Mouse (Mus musculus) heart, adult 9 months (tissue): ENCODE data around the gene Ugcg.
A peak's percentile ranks its signal among the peaks of the same experiment; 100 is the strongest.

Experiments used
- DNase-seq, 2 experiments: peaks; one replicate each; pipeline ENCODE4 v3.0.0; 2022; ENCODE audit warnings: low spot score in 2 of 2

The Ugcg gene

DNA sequence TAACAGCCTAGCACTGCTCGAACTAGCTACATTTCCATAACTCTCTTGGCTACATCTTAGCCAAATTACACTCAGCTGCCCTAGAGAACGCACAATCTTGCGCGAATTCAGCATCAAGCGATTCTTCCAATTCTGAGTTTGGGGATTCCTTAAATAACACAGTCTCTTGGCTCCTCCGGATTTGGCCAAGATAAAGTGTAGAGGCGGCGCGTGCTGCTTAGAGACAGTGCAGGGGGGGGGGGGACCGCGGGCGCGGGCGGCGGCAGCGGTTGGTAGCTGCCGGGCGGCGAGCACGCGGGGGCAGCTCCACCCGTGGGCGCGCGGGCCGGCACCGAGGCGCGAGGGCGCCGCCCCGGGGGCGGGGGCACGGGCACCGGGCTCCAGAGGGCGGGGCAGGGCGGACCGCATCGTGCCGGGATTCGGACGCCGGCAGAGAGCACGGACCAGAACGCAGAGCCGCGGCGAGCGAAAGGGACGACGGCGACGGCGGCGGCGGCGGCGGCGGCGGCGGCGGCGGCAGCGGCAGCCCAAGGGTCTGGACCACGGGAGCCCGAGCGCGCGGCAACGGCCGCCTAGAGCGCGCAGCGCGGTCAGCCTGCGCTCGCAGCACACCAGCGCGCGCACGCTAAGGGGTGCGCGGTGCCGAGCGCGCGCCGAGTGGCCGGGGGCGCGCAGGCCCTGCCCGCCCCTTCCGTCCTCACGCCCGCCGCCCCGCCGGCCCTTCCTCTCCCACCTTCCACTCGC lies at the start of gene Ugcg:
Gene Ugcg, plus strand, starts transcription at position 456 of the 744 bp plus-strand sequence.
- DNase-seq: peak; percentile 78 to 82

DNA sequence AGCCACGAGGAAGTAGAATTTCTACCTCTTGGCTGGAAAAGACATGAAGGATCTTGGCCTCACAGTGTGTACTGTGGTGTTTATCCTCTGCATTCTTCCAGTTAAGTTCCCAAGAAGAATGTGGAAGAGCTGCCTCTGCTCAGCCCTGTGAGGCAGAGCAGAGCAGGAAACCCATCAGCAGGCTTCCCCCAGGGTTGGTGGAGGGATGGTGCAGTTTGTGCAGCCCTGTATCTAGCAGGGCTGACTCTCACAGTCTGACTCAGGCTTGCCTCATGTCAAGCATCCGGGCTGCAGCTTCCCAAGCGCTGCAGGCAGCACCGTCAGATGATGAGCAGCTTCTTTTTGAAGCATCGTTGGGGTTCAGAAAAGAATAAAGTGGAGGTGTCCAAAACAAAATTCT lies 40.0 kb upstream of the Ugcg start:
- no peak for DNase-seq

DNA sequence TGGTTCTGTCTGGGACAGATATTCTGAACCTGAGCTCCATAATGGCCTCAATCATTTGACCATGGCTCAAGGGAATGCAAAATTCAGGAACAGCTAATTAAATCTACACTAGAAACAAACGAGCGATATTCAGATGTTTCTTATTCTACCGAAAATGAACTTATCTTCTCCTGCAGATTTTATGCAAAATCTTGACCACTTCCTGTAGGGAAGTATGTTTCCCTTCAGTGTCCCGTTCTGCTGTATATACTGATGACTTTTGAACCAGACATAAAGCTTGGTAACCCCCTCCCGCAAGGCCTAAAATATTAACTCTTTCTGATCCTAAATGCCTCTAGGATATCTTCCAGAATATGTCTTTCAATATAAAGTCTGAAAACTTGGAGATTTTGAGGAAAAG lies 38.1 kb upstream of the Ugcg start:
- no peak for DNase-seq

DNA sequence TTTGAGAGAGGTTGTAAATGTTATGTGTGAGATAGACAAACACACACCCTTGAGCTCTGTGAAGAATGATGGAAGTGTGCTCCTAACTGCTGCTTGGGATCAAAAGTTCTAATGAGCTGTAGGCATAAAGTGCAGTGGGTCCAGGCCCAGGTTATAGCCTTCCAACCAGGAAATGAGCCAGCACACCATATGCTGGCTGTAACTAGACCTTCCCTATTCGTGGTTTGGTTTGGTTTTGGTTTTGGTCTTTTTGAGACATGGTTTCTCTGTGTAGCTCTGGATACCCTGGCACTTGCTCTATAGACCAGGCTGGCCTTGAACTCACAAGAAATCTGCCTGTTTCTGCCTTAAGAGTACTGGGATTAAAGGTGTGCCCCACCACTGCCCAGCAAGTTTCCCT lies 37.1 kb upstream of the Ugcg start:
- DNase-seq: no peak

DNA sequence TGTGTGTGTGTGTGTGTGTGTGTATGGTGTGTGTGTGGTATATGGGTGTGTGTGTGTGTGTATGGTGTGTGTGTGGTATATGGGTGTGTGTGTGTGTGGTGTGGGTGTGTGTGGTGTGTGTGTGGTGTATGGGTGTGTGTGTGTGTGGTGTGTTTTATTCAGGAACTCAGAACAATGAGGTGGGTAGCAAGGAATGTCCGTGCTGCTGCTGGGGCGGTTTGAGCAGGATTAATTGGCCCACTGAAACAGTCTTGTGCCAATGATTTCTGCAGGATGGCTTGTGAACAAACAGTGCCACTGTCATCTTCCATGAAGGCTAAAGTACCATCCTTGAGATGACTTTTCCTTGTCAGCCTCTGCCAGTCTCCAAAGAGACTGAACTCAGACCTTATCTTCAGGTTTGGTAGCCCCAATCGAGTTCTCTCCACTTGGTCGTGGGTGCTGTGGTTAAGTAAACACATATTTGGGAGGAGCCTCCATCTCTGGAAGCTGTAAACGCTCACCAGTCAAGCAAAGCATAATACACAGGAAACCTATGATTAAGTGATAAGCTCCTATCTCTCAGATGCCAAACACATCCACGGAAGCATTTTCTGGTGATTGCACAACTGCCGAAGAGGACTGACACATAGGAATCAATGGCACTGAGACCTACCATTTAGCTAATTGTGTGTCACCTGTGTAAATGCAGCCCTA lies 32.0 kb upstream of the Ugcg start:
- DNase-seq: no peak

DNA sequence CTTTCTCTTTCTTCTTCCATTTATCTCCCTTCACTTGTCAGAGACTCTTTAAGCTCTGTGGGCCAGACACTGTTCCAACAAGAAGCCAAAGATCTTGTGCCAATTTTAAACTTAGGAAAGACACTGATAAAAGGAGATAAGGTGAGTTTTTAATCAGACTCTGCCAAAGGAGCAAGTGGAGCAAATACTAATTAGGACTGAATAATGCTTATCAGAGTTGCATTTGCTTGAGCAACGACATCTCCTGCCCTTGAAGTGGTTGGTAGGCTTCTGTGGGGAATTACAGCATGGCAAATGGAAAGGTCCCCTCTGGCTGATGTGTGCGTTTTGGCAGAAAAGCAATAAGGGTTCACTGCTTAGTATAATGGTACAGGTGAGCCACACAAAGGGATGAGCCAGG lies 31.4 kb upstream of the Ugcg start:
- DNase-seq: no peak

DNA sequence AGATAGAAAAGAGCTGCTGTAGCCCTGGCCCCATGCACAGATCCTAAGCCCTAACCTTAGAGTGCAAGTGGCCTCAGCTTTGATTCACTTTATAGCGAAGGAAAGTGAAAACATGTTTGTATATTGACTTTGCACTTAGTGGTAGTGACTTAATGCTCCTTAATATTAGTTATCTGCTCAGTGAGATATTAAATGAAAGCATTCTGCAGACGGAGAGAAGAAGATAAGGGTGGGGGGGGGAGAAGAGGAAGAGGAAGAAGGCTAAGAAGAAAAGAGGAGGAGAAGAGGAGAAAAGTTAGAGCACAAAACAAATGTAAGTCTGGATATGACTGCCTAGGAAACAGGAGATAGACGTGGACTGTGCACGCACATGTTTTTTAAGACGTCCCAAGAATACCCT lies 28.8 kb upstream of the Ugcg start:
- no peak for DNase-seq

DNA sequence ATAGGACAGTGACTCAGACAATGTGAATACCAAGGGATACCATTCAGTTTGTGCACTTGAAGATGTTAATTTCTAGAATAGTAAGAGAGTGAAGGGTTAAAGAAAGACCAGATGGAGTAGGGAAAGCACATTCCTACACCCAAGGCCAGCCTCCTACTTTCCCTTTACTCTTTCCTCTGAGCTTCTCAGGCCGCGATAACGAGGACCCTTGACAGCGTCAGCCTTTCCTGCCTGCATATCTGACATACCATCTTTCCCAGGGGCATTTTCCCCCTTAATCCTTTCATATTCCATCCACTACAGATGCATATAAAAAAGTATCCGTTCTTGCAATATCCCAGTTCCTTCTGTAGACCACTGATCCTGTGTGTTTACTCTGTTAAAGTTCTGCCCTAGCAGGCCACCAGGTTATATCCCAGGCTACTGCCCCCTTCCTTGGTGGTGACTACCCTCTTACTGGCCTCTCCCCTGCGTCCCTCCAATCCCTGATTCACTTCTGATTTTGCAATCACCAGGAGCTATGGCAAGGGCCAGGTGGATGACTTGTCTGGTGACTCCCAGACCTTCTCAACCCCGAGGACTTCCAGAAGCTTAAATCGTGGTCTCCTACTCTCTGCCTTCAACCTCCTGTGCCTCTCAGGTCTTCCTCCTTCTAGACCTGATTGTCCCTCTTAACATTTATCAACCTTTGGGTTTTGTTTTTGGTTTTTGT lies 27.9 kb upstream of the Ugcg start:
- DNase-seq: no peak

DNA sequence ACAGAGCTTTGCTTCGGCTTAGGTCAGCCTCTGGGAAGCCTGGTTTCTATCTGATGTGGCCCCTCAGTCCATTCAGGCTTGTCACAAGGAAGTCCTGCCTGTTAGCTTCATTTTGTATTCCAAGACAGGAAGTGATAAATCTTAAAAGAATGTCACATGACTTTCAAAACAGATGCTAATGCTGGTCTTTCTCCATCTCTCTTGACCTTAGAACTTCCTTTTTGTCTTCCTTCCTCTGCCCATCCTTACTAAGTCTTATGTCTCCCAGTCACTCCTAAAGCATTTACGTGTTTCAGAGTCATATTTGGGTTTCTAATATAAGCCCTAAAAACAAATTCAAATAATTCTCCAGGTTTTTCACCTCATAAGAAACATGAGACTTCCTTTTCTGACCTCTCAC lies 25.0 kb upstream of the Ugcg start:
- no peak for DNase-seq

DNA sequence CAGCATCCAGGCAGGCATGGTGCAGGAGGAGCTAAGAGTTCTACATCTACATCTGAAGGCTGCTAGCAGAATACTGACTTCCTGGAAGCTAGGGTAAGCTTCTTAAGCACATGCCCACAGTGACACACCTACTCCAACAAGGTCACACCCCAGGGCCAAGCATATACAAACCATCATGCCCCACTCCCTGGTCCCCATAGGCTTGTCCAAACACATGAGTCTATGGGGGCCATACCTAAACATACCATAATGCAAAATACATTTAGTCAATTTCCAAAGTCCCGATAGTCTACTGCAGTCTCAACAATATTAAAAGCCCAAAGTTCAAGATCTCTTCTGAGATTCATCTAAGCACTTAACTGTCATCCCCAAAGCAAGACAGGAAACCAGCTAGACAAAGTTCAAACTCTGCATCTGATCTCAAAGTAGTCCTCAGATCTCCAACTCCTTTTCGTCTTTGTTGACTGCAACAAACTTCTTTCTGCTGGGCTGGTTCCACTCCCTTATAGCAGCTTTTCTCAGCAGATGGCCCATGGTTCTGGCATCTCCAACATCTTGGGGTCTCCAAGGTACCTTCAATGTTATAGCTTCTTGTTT lies 21.7 kb upstream of the Ugcg start:
- DNase-seq: no peak

DNA sequence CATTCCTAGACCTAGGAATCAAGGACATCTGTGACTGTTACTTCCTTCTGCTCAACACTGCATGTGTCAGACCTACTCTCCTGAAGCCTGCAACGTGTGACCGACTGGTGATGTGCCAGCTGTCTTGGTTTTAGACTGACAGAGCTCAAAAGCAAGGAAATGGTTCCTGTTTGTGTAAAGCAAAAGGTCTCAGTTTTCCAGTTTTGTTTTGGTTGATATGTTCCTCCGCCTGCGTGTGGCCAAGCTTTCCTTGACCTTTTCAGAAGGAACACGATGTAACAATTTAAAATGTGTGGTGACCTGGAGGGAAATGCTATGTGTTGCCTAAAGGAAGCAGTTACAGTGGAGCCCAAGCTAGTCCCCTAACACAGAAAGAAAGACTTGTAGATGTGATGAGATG lies 19.1 kb upstream of the Ugcg start:
- DNase-seq: no peak

DNA sequence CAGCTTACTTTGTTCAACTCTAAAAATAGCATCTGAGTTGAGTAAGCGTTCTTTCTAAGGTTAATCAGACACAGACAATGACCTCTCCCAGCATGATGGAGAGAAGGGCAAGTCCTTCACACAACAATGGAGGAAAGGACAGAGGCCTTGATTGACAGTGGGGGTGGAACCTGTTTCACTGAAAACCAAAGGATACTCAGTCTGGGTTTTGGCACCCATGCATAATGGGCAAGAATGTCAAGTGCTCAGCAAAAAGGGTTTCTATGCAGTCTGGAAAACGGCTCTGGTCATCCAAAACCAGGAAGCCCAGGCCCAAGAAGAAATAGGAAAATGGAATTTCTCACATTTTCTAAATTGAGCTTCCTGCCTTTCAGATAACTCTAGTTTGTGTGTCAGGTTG lies 16.4 kb upstream of the Ugcg start:
- no peak for DNase-seq

DNA sequence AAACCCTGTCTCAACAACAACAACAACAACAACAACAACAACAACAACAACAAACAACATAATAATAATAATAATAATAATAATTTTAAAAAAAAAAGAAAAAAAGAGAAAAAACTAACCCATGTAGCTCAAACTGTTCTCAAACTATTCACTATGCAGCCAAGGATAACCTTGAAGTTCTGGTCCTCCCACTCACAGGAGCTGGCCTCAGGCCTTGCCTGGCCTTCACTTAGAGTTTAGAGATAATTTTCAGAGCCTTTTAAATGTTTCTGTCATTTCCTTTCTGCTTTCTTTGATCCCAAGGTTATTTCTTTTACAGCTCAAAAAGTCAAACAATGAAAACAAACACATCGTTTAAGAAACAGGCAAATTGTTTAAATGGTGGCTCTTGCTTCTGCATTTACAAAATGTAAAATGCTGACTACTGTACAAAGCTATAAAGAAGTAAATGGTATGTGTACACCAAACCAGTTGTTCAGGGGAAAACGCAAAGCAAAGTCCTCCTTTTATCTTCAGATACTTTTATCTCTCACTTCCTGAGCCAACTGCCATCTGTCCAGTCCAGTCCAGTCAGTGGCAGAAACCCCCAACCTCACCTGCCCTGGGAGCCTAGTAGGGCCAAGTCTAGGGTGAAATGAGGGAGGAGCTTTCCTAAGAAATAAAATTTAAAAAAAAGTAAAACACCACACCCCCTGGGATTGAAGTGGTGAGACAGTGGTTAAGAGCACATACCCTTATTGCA lies 15.7 kb upstream of the Ugcg start:
- DNase-seq: no peak

DNA sequence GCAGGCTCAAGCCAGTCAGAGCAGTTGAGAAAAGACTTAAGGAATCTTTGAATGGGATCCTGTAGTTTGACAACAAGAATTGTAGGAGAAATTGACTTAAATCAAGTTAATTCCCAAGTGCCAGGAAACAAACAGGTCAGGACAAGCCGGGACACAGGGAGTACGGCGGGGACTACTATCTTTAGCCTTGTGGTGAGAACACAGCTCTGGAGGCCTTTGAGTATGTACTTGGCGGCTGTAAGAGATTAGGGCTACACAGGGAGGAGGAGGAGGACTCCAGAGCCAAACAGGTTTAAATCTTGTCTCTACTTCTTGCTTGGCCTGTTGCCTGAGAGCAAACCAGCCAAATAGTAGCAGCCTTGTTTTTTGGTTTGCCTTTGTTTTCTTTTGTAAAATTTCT lies 14.1 kb upstream of the Ugcg start:
- peak; percentile 55 to 61 for DNase-seq

DNA sequence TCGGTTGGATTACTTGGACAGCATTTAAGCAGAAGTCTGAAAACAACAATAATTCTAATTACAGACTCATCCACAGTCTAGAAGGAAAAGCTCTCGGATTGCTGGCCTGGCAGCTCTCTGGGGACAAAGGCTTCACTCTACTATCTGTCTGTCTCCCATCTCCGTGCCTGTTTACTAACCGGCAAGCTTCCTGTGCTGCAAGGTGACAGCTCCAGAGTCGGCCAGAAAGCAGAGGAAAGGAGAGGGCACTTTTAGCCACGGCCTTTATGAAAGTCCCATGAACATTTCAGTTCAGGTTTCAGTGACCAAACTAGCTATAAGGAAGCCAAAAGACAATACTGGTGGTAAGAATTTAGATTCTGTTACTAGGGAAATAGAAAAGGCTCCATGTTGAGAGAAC lies 13.1 kb upstream of the Ugcg start:
- no peak for DNase-seq

DNA sequence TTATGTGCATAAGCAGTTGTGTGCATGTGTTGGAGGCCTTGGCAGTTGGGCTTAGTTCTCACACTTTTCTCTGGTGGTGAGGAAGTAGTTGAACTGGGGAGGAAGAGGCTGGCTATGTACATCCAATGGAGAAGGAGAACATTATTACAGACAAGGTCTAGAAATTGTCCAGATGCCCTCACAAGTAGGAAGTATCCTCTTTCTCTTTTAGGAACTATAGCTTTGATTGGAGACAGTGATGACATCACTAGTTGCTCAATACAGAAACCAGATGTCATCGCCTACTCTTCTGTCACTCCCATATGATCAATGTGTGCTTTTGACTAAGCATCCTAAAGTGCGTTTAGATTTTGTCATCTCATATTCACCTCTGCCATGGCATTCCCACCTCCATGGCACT lies 11.5 kb upstream of the Ugcg start:
- no peak for DNase-seq

DNA sequence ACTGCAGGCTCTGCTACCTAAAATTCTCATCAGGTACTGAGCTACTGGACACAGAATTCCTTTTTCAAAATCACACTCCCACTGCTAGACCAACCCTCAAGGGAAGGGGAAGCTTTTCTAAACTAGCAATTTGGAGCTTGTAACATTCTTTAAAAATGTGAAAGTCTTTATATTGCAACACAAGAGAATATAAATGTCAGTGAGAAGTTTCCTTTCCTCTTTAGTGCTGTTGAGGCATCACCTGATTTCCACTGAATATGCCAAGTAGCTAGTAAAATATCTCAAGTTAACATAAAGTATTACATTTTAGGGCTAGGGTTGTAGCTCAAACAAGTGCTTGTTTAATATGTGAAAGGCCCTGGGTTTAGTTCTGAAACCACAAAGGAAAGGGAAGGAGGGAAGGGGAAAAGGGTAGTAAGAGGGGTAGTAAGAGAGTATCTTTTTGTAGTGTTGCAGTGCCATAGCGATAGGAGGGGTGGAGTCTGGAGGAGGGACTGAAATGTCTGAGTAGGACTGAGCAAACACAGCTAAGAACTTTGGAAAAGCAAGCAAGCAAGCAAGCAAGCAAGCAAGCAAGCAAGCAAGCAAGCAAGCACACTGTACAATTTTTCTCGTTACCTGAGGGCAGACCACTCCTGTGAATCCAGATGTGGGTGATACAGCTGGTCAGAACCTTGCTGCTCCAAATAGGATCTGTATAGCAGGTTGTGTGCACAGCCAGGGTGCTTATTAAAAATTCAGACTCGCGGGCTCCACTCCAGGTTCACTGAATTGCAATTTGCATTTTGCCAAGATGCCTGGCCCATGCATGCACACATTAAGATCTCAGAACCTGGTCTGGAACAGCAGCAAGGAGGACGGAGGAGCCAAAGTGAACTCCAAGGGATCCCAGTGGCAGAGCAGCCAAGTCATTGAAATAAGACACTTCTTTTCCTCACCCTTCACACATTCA lies 7.5 kb upstream of the Ugcg start:
- DNase-seq: no peak

DNA sequence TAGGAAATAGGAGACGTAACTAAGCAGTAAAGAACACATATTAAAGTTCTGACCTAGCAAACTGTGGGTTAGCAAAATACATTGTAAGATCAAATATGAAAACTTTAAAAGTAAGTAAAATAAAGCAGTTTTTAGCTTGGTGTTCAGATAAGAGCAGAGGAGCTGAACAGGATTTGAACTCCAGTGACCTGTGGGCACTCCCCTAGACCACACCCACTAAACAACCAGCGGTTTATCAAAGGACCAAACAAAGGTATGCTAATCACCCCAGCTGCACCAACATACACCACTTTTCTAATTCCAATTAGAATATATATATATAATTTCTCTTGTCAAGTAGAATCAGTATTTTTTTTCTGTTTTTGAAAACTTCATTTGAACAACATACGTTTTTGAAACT lies 3.4 kb upstream of the Ugcg start:
- DNase-seq: no peak

DNA sequence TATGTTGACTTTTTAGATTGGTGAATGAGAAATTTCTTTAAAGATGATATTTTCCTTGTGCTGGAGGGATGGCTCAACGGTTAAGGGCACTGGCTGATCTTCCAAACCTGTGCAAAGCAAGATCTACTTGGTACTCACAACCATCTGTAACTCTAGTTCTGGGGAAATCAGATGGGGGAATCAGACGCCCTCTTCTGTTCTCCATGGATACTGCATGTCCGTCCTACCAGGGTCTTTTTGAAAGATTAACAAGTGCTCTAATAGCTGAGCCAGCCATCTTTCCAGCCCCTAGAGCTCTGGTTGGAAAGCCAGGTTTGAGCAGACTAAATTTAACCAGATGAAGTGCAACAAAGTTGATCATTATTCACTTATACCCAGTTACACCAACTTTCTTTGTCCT lies 1.8 kb upstream of the Ugcg start:
- DNase-seq: peak in 1 of 2 experiments; percentile 29

DNA sequence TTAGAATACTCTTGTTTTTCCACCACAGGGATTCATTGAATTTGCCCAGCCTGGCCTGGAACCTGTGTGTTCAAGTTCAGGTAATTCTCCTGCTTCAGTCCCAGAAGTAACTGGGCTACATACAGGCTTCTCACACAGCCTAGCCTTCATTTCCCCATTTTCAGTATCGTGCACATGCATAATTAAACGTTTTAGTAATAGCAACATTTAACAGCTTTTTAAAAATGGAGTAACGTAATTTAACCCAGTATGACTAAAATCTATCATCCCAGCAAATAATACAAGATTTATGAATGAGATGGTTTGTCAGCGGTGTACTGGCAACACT lies 619 bp upstream of the Ugcg start:
- DNase-seq: no peak
